Mouse (Mus musculus) intestine, embryonic 14.5 days (tissue): ENCODE results near the gene Pdlim4. TPM values are rescaled to one million over a fixed set of nuclear protein-coding genes. Genes with fewer than 3 reads are reported as not detected.

Experiments
- ATAC-seq: fragments of 200-750 bp; cut with Nextera tagmentation; replicated peaks from 2 replicates; pipeline ENCODE4 v1.8.0; 2017; ENCODE audit warnings: low read depth, moderate number of reproducible peaks, moderate TSS enrichment, moderate library complexity; ENCODE audit not compliant: low FRiP score, low TSS enrichment
- DNase-seq: peaks from one replicate; pipeline ENCODE4 v3.0.0-alpha.2; 2018; ENCODE audit warnings: low spot score
- H3K27ac ChIP-seq: fragments of 300-500 bp; sonication (generic); 2 replicates; pipeline ENCODE4 v1.5.1; 2014; ENCODE audit warnings: low read depth, mild to moderate bottlenecking, control low read depth
- H3K27me3 ChIP-seq: fragments of 300-500 bp; sonication (generic); replicated peaks from 2 replicates; pipeline ENCODE4 v1.6.1; 2014; ENCODE audit warnings: low read length, control low read depth; ENCODE audit not compliant: control insufficient read depth, insufficient read depth
- H3K36me3 ChIP-seq: fragments of 300-500 bp; sonication (generic); 2 replicates; pipeline ENCODE4 v1.6.1; 2014; ENCODE audit warnings: low read length, control low read depth; ENCODE audit not compliant: control insufficient read depth, insufficient read depth
- H3K4me1 ChIP-seq: fragments of 300-500 bp; sonication (generic); replicated peaks from 2 replicates; pipeline ENCODE4 v1.6.1; 2014; ENCODE audit warnings: low read length, control low read depth, mixed read lengths; ENCODE audit not compliant: control insufficient read depth, insufficient read depth
- H3K4me2 ChIP-seq: fragments of 300-500 bp; sonication (generic); 2 replicates; pipeline ENCODE4 v1.6.1; 2014; ENCODE audit warnings: low read length
- H3K4me3 ChIP-seq: fragments of 300-500 bp; sonication (generic); 2 replicates; pipeline ENCODE4 v1.5.1; 2014; ENCODE audit warnings: low read depth, low read length, control low read depth, mixed read lengths
- H3K9ac ChIP-seq: fragments of 300-500 bp; sonication (generic); 2 replicates; pipeline ENCODE4 v1.6.1; 2014; ENCODE audit warnings: mild to moderate bottlenecking, low read length
- H3K9me3 ChIP-seq: fragments of 300-500 bp; sonication (generic); 2 replicates; pipeline ENCODE4 v1.6.1; 2016; ENCODE audit warnings: low read length, control low read depth; ENCODE audit not compliant: control insufficient read depth
- WGBS: fragments of 180-500 bp; shearing (Covaris S2); extraction: QIAGEN DNeasy Blood & Tissue Kit; methylation state at CpG from one replicate; pipeline ENCODE4 v1.1.7; 2014; 5-methylcytosine and 5-hydroxymethylcytosine counted together
- polyA plus RNA-seq: library from polyadenylated mRNA; unstranded; fragments of >200 nt; fragmentation: Nextera tagmentation; extraction: Ambion mirVana; gene quantifications from 2 replicates; pipeline ENCODE4 v1.2.1, GENCODE M21; 2014

The Pdlim4 gene
- polyA plus RNA-seq, 1 experiment from 2014 or later, result 48.2 TPM

- Histone ChIP-seq H3K36me3 (0 out of 2 replicates have a peak, but pooled peaks cover 9% of the 10 kb centered on the region), H3K27me3 (no peaks in the 10 kb centered on the region), H3K9me3 (no peaks in the 10 kb centered on the region), H3K4me1 (peaks cover 58% of the 10 kb centered on the region), H3K9ac (no peak overlapping the region), H3K4me2 (no peak overlapping the region), H3K4me3 (no peak overlapping the region), H3K27ac (peak overlapping the region; percentile 59; the same call in 1 of the 2 replicates)
- no peak for ATAC-seq
- DNase-seq, result no peak
- 53% methylated on average over 9 of the region's 9 CpGs for WGBS
These were observed 5.9 kb downstream of the Pdlim4 start for GRCm38 (mm10) chr11:54062753-54063471.

GRCm38 (mm10) chr11:54062086-54062752 lies 6.6 kb downstream of the Pdlim4 start:
- DNase-seq (no peak), ATAC-seq (no peak)
- no peak overlapping the region for H3K4me2 ChIP-seq
- 0 out of 2 replicates have a peak, but pooled peaks cover 9% of the 10 kb centered on the region for H3K36me3 ChIP-seq
- no peaks in the 10 kb centered on the region for H3K9me3 ChIP-seq
- H3K27me3 ChIP-seq, result no peaks in the 10 kb centered on the region
- WGBS, result 72% methylated on average over 12 of the region's 12 CpGs
- H3K27ac ChIP-seq, result peak overlapping the region; percentile 59; the same call in 1 of the 2 replicates
- peaks cover 55% of the 10 kb centered on the region for H3K4me1 ChIP-seq
- H3K4me3 ChIP-seq, result no peak overlapping the region
- no peak overlapping the region for H3K9ac ChIP-seq

GRCm38 (mm10) chr11:54060316-54060715 lies 8.5 kb downstream of the Pdlim4 start:
- Histone ChIP-seq H3K9ac (no peak overlapping the region), H3K4me3 (no peak overlapping the region), H3K4me2 (no peak overlapping the region), H3K4me1 (peaks cover 49% of the 10 kb centered on the region), H3K27me3 (no peaks in the 10 kb centered on the region), H3K9me3 (no peaks in the 10 kb centered on the region), H3K36me3 (peaks cover 17% of the 10 kb centered on the region), H3K27ac (peak overlapping the region; percentile 45; the same call in 1 of the 2 replicates)
- 17% methylated on average over 9 of the region's 9 CpGs for WGBS
- DNase-seq (no peak), ATAC-seq (peak; percentile 48; the same call in 1 of the 2 replicates)

GRCm38 (mm10) chr11:54059526-54059925 lies 9.3 kb downstream of the Pdlim4 start:
- H3K4me3 ChIP-seq, result no peak overlapping the region
- WGBS, result 56% methylated on average over 1 of the region's 1 CpGs
- peaks cover 21% of the 10 kb centered on the region for H3K36me3 ChIP-seq
- ATAC-seq (no peak), DNase-seq (no peak)
- H3K4me2 ChIP-seq, result no peak overlapping the region
- H3K27me3 ChIP-seq, result no peaks in the 10 kb centered on the region
- H3K27ac ChIP-seq, result peak overlapping the region; percentile 34; the same call in 1 of the 2 replicates
- no peaks in the 10 kb centered on the region for H3K9me3 ChIP-seq
- H3K9ac ChIP-seq, result no peak overlapping the region
- H3K4me1 ChIP-seq, result peaks cover 49% of the 10 kb centered on the region

GRCm38 (mm10) chr11:54058643-54059042 lies 10.2 kb downstream of the Pdlim4 start:
- Histone ChIP-seq H3K9me3 (no peaks in the 10 kb centered on the region), H3K27ac (peak overlapping the region; percentile 62; the same call in 1 of the 2 replicates), H3K9ac (no peak overlapping the region), H3K4me3 (no peak overlapping the region), H3K27me3 (no peaks in the 10 kb centered on the region), H3K4me2 (no peak overlapping the region), H3K36me3 (peaks cover 21% of the 10 kb centered on the region), H3K4me1 (peaks cover 44% of the 10 kb centered on the region)
- DNase-seq (no peak), ATAC-seq (no peak)
- WGBS, result 24% methylated on average over 6 of the region's 6 CpGs

GRCm38 (mm10) chr11:54058056-54058617 lies 10.7 kb downstream of the Pdlim4 start:
- ATAC-seq (no peak), DNase-seq (no peak)
- 54% methylated on average over 10 of the region's 10 CpGs for WGBS
- Histone ChIP-seq H3K4me3 (no peak overlapping the region), H3K27me3 (no peaks in the 10 kb centered on the region), H3K4me1 (peaks cover 41% of the 10 kb centered on the region), H3K36me3 (peaks cover 21% of the 10 kb centered on the region), H3K9me3 (no peaks in the 10 kb centered on the region), H3K27ac (0 out of 2 replicates have a peak overlapping the region, but pooled peaks have one; percentile 27), H3K9ac (no peak overlapping the region), H3K4me2 (no peak overlapping the region)

- WGBS, result 22% methylated on average over 2 of the region's 2 CpGs
- H3K9me3 ChIP-seq, result no peaks in the 10 kb centered on the region
- no peak overlapping the region for H3K4me3 ChIP-seq
- ATAC-seq, result no peak
- H3K9ac ChIP-seq, result no peak overlapping the region
- H3K4me1 ChIP-seq, result peaks cover 36% of the 10 kb centered on the region
- no peak overlapping the region for H3K4me2 ChIP-seq
- no peak overlapping the region for H3K27ac ChIP-seq
- peaks cover 21% of the 10 kb centered on the region for H3K36me3 ChIP-seq
- DNase-seq, result no peak
- no peaks in the 10 kb centered on the region for H3K27me3 ChIP-seq
These were observed 11.4 kb downstream of the Pdlim4 start for GRCm38 (mm10) chr11:54057428-54057827.

- no peaks in the 10 kb centered on the region for H3K27me3 ChIP-seq
- no peaks in the 10 kb centered on the region for H3K9me3 ChIP-seq
- no peak overlapping the region for H3K9ac ChIP-seq
- H3K4me2 ChIP-seq, result no peak overlapping the region
- 47% methylated on average over 8 of the region's 8 CpGs for whole genome bisulfite sequencing
- H3K4me3 ChIP-seq, result no peak overlapping the region
- H3K4me1 ChIP-seq, result peaks cover 32% of the 10 kb centered on the region
- ATAC-seq (no peak), DNase-seq (no peak)
- H3K27ac ChIP-seq, result no peak overlapping the region
- peaks cover 22% of the 10 kb centered on the region for H3K36me3 ChIP-seq
These were observed 12.7 kb downstream of the Pdlim4 start for GRCm38 (mm10) chr11:54056132-54056531.
